Mouse (Mus musculus) heart, postnatal 0 days (tissue): ENCODE measurements around the gene Mecom.

Source experiments
- CTCF ChIP-seq: IDR thresholded peaks from 2 replicates; pipeline ENCODE4 v1.5.1; 2016; ENCODE audit warnings: antibody characterized with exemption, control low read depth, low read depth
- EP300 ChIP-seq: IDR thresholded peaks from 2 replicates; pipeline ENCODE4 v1.6.1; 2016; ENCODE audit warnings: antibody characterized with exemption, low read depth

GRCm38 (mm10) chr3:30361190-30361589 is 186.6 kb downstream of the Mecom start:
- TF ChIP-seq CTCF: no peak
- no peak for TF ChIP-seq EP300
